Mouse (Mus musculus) forebrain, postnatal 0 days (tissue): ENCODE results near the gene Fam78a. TPM values are rescaled to one million over a fixed set of nuclear protein-coding genes. Genes with fewer than 3 reads are reported as not detected.

Experiments used
- ATAC-seq: fragments of 200-750 bp; cut with Nextera tagmentation; 2 replicates; pipeline ENCODE4 v1.8.0; 2017; ENCODE audit warnings: mild to moderate bottlenecking, moderate library complexity
- DNase-seq: peaks from one replicate; pipeline ENCODE4 v3.0.0-alpha.2; 2015
- H3K27ac ChIP-seq: fragments of 300-500 bp; sonication (generic); 2 replicates; pipeline ENCODE4 v1.5.1; 2014; ENCODE audit warnings: low read depth, mild to moderate bottlenecking, antibody characterized with exemption, low read length, moderate library complexity, mixed read lengths
- H3K27me3 ChIP-seq: fragments of 300-500 bp; sonication (generic); 2 replicates; pipeline ENCODE4 v1.6.1; 2014; ENCODE audit warnings: mild to moderate bottlenecking, low read length, mixed read lengths; ENCODE audit not compliant: insufficient read depth
- H3K36me3 ChIP-seq: fragments of 300-500 bp; sonication (generic); 2 replicates; pipeline ENCODE4 v1.6.1; 2014; ENCODE audit warnings: mild to moderate bottlenecking, moderate library complexity; ENCODE audit not compliant: insufficient read depth
- H3K4me1 ChIP-seq: fragments of 300-500 bp; sonication (generic); 2 replicates; pipeline ENCODE4 v1.6.1; 2014; ENCODE audit warnings: antibody characterized with exemption; ENCODE audit not compliant: insufficient read depth
- H3K4me2 ChIP-seq: fragments of 300-500 bp; sonication (generic); 2 replicates; pipeline ENCODE4 v1.6.1; 2014; ENCODE audit warnings: low read depth, mild to moderate bottlenecking, moderate library complexity
- H3K4me3 ChIP-seq: fragments of 300-500 bp; sonication (generic); 2 replicates; pipeline ENCODE4 v1.5.1; 2014; ENCODE audit warnings: low read depth, low read length, mixed read lengths
- H3K9ac ChIP-seq: fragments of 300-500 bp; sonication (generic); 2 replicates; pipeline ENCODE4 v1.6.1; 2014; ENCODE audit warnings: mild to moderate bottlenecking
- H3K9me3 ChIP-seq: fragments of 300-500 bp; sonication (generic); 2 replicates; pipeline ENCODE4 v1.6.1; 2016; ENCODE audit warnings: low read length
- CTCF ChIP-seq: sonication (generic); IDR thresholded peaks from 2 replicates; pipeline ENCODE4 v1.5.1; 2016; ENCODE audit warnings: antibody characterized with exemption, control low read depth, low read depth
- WGBS: fragments of 180-500 bp; shearing (Covaris S2); extraction: QIAGEN DNeasy Blood & Tissue Kit; methylation state at CpG from one replicate; pipeline ENCODE4 v1.1.7; 2014; 5-methylcytosine and 5-hydroxymethylcytosine counted together
- polyA plus RNA-seq: library from polyadenylated mRNA; unstranded; fragments of >200 nt; fragmentation: Nextera tagmentation; extraction: Ambion mirVana; gene quantifications from 2 replicates; pipeline ENCODE4 v1.2.1, GENCODE M21; 2015
- total RNA-seq: library from RNA; depleted of rRNA; stranded (reverse); fragments of >200 nt; gene quantifications from 2 replicates; pipeline ENCODE4 v1.2.3, GENCODE M21; 2014

Gene Fam78a
- total and polyA plus RNA-seq, 2 experiments from 2014 or later = 0.38 to 0.39 TPM

DNA sequence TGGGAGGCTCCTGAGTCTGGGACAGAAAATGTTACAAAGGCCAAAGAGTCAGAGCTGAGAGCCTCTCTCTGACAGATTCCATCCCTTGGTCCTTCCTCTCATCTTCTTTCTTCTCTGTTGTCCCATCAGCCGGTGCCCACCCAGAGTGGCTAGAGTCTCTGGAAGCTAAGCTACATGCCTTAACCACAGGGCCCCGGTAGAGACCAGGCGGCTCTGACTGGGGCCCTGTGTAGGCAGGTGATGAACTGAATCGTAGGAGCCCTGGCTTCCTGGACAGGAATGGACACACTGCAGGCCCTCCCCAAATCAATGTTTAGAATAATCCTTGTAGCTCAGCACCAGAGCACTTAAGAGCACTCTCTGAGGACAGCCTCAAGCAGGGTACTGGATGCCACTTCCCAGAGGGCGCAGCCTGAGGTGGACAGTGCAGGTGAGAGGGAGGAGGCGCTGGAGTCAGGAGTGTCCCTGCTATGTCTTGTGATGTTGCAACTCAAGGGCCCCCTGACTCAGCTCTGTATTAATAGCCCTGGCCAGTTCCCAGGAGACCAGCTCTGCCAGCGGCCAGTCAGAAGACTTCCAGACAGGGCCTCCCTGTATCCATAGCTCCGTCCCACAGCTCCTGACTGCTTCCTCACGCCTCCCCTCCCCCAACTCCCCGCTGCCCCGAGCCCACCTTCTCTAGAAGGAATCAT is 44.9 kb upstream of the Fam78a start:
- DNase-seq = no peak
- ATAC-seq = no peak
- TF ChIP-seq CTCF = no peak
- H3K4me1 ChIP-seq = no peaks in the 10 kb centered on the region
- no peak overlapping the region for H3K27ac ChIP-seq
- no peak overlapping the region for H3K9ac ChIP-seq
- no peak overlapping the region for H3K4me3 ChIP-seq
- no peaks in the 10 kb centered on the region for H3K36me3 ChIP-seq
- no peaks in the 10 kb centered on the region for H3K27me3 ChIP-seq
- 65% methylated on average over 11 of the region's 11 CpGs for WGBS
- H3K4me2 ChIP-seq = no peak overlapping the region
- no peaks in the 10 kb centered on the region for H3K9me3 ChIP-seq

DNA sequence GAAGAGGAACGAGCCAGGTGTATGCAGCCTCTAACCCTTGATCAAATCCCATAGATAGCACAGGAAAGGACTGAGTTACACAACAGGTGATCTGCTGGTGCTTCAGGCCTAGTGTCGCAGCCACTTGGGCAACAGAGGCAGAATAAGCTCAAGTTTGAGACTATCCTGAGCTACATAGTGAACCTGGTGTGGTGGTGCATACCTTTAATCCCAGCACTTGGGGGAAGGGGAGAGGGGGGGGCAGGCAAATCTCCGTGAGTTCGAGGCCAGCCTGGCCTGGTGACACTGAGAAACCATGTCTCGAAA is 43.8 kb upstream of the Fam78a start:
- no peaks in the 10 kb centered on the region for H3K4me1 ChIP-seq
- no peak overlapping the region for H3K9ac ChIP-seq
- no peak overlapping the region for H3K27ac ChIP-seq
- no peak for ATAC-seq
- H3K9me3 ChIP-seq = no peaks in the 10 kb centered on the region
- 87% methylated on average over 5 of the region's 5 CpGs for WGBS
- H3K4me2 ChIP-seq = no peak overlapping the region
- TF ChIP-seq CTCF = no peak
- no peak for DNase-seq
- H3K36me3 ChIP-seq = no peaks in the 10 kb centered on the region
- no peaks in the 10 kb centered on the region for H3K27me3 ChIP-seq
- H3K4me3 ChIP-seq = no peak overlapping the region

DNA sequence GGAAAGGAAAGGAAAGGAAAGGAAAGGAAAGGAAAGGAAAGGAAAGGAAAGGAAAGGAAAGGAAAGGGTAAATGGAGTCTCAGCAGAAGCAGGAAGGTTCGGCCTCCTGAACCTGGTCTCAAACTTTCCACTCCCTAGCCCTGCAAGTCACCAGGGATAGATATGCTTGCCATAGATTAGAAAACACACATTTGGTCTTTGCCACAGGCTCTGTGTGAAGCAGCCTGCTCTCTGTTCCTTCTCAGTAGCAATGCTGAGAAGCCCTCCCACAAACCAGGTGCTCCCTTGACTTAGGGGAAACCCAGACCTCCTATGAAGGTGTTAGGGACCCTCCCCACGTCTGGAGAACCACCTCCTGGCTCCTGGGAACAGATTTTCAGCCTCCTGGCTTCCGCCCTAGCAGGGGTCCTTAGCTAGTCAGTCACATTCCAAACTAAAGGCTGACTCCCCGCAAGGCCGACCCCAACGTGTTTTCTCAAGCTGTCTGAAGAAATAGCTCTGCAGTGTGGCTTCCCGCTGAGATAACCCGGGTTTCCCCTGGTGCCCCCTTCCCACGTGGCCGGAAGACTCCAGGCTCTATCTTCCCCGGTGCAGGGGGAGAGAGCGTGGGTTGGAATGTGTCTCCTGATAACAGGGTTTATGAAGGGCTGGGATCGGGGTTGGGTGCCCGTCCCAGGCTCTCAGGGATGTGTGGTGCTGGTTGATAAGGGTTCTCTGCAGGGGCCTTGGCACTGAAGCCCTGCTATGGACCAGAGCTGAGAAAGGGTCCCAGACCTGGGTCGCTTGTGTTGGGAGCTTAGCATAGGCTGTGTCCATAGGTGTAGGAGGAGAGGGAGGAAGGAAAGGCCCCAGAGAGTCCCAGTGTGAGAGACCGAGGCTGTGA is 43.2 kb upstream of the Fam78a start:
- no peak for ATAC-seq
- Histone ChIP-seq H3K36me3 (no peaks in the 10 kb centered on the region), H3K27me3 (no peaks in the 10 kb centered on the region), H3K9me3 (no peaks in the 10 kb centered on the region), H3K4me1 (no peaks in the 10 kb centered on the region), H3K9ac (no peak overlapping the region), H3K4me3 (no peak overlapping the region), H3K27ac (no peak overlapping the region), H3K4me2 (no peak overlapping the region)
- TF ChIP-seq CTCF = no peak
- WGBS = 31% methylated on average over 16 of the region's 16 CpGs
- no peak for DNase-seq

DNA sequence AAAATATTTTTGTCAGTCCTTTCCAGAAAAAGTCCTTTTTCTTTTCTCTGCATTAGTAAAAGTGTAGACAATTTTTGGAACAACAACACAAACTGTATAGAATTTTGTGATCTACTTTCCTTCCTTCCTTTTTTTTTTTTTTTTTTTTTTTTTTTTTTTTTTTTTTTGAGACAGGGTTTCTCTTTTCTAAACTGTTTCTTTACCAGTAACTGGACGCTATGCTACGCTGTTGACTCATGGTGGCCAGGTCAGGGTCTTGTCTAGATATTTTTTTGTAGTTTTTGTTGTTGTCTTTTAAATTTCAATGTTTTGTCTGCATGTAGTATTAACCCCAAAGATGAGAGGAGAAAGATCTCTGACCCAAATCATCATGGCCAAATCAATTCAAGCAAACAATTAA is 37.1 kb upstream of the Fam78a start:
- H3K9me3 ChIP-seq = no peaks in the 10 kb centered on the region
- WGBS = 84% methylated on average over 2 of the region's 2 CpGs
- H3K9ac ChIP-seq = no peak overlapping the region
- no peak overlapping the region for H3K4me3 ChIP-seq
- no peaks in the 10 kb centered on the region for H3K4me1 ChIP-seq
- H3K27me3 ChIP-seq = no peaks in the 10 kb centered on the region
- H3K4me2 ChIP-seq = no peak overlapping the region
- no peak overlapping the region for H3K27ac ChIP-seq
- no peaks in the 10 kb centered on the region for H3K36me3 ChIP-seq
- ATAC-seq = no peak
- no peak for TF ChIP-seq CTCF
- DNase-seq = no peak

DNA sequence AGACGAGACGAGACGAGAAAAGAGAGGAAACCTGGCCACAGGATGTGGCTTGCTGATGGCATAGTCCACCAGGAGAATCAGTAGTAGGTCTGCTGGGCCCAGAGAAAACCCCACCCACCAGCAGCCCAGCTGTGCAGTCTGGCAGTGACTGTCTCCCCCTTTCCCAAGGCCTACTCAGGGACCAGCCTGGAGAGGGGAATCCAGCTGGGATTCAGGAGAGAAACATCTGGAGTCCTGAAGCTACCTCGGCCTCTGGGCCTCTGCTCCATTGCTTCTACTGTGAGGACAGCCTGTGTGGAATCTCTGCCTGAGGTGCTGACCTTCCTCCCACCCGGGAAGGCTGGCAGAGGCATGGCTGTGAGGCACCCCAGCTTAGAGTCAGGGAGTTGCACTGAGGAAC is 36.5 kb upstream of the Fam78a start:
- Histone ChIP-seq H3K27ac (no peak overlapping the region), H3K36me3 (no peaks in the 10 kb centered on the region), H3K9me3 (no peaks in the 10 kb centered on the region), H3K9ac (no peak overlapping the region), H3K4me1 (no peaks in the 10 kb centered on the region), H3K4me2 (no peak overlapping the region), H3K27me3 (no peaks in the 10 kb centered on the region), H3K4me3 (no peak overlapping the region)
- TF ChIP-seq CTCF = no peak
- ATAC-seq (no peak), DNase-seq (no peak)
- 68% methylated on average over 5 of the region's 5 CpGs for WGBS

DNA sequence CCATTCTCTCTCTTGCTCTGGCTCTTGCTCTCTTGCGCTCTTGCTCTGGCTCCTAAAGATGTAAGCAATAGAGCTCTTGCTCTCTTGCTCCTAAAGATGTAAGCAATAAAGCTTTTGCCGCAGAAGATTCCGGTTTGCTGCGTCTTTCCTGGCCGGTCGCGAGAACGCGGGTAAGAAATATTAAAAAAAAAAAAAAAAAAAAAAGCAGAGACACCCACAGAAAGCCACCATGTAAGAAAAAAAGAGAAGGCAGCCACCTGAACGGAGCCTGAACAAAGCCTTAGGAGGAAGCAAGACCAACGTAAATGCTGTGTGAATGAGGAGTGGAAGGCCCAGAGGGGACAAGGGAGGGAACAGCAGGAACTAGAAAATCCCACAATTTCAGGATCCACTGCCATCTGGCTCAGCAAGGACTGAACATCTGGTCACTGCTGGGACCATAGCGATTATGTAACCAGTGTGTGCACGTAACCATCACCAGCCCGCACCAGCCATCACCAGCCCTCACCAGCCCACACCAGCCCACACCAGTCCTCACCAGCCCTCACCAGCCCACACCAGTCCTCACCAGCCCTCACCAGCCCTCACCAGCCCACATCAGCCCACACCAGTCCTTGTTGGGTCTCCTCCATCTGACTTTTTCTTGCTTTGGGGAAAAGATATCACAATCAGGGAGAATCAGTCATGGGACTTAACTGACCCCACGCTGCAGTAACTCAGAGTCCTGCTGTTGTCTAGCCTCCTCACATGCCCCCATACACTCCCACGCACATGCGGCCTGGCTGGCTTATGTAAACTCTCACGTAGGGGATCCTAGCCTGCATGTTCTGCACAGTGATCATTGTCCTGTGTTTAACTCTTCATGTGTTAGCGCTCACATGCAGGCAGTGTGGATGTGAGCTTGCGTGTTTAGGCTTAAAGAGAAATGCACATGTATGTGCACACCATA is 35.4 kb upstream of the Fam78a start:
- Histone ChIP-seq H3K27ac (no peak overlapping the region), H3K36me3 (no peaks in the 10 kb centered on the region), H3K9ac (no peak overlapping the region), H3K4me2 (no peak overlapping the region), H3K4me3 (no peak overlapping the region), H3K9me3 (no peaks in the 10 kb centered on the region), H3K27me3 (no peaks in the 10 kb centered on the region), H3K4me1 (no peaks in the 10 kb centered on the region)
- no peak for DNase-seq
- ATAC-seq = no peak
- TF ChIP-seq CTCF = no peak
- WGBS = 92% methylated on average over 20 of the region's 20 CpGs
